Mouse (Mus musculus): ENCODE results near the gene Twnk. TPM values are rescaled to one million over a fixed set of nuclear protein-coding genes. Genes with fewer than 3 reads are reported as not detected.

The Twnk gene
- polyA plus RNA-seq, 1 experiment, result 13.5 TPM

DNA sequence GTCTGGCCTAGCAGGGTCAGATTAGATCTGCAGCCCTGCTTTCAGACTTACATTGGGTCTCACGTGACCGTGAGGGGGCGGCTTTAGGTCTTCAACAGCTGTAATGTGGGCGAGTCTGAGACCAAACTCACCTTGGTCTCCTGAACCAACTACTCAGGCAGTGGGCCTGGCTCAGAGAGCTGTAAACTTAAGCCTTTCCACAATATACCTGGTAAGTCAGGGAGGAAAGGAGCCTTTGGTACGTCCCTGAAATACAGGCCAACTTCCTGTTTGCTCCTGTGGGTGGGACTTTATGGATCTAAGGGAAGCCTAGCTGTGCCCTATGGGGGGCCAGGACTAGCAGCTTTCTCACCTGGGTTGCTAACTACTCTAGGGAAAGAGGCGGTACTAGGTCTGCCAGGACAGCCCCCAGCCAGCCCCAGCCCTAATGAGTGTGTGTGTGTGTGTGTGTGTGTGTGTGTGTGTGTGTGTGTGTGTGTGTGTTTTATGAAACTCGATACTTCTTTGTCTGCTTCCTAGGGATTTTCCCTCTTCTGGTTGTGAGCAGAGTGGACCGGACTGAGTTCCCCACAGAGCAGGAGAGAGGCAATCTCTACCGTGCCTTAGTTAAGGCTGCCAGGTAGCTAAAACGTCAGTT lies 9.0 kb downstream of the Twnk start, which contains the start of gene Lzts2:
TSS of gene Lzts2 (plus strand) at position 80 of the 637 bp plus-strand sequence.
- TF ChIP-seq CTCF (IDR thresholded peaks at IDR 0.05; ENCODE audit: control insufficient read depth, insufficient read depth, low read length) (no peak), POLR2A (IDR thresholded peaks at IDR 0.05; ENCODE audit: borderline replicate concordance, control insufficient read depth, low read depth, low read length) (no peak)
- 8% methylated on average over 10 of the region's 10 CpGs for WGBS
- Histone ChIP-seq H3K4me3 (replicated peaks; ENCODE audit: control insufficient read depth, low read depth, low read length) (peak within 1 kb of the TSS; percentile 61), H3K4me1 (ENCODE audit: control insufficient read depth, insufficient read depth, low read length) (peaks cover 2% of the 10 kb centered on the region), H3K27ac (ENCODE audit: control insufficient read depth, insufficient read depth, low read depth, low read length, poor library complexity) (no peak within 1 kb of the TSS)

GRCm38 (mm10) chr19:45014981-45015402 lies 9.5 kb downstream of the Twnk start:
- H3K4me3 ChIP-seq (replicated peaks; ENCODE audit: control insufficient read depth, low read depth, low read length), result peak overlapping the region; percentile 61
- H3K27ac ChIP-seq (ENCODE audit: control insufficient read depth, insufficient read depth, low read depth, low read length, poor library complexity), result no peak overlapping the region
- no peak for TF ChIP-seq CTCF (IDR thresholded peaks at IDR 0.05; ENCODE audit: control insufficient read depth, insufficient read depth, low read length)
- WGBS, result under 1% methylated on average over 25 of the region's 25 CpGs
- H3K4me1 ChIP-seq (ENCODE audit: control insufficient read depth, insufficient read depth, low read length), result peaks cover 2% of the 10 kb centered on the region

DNA sequence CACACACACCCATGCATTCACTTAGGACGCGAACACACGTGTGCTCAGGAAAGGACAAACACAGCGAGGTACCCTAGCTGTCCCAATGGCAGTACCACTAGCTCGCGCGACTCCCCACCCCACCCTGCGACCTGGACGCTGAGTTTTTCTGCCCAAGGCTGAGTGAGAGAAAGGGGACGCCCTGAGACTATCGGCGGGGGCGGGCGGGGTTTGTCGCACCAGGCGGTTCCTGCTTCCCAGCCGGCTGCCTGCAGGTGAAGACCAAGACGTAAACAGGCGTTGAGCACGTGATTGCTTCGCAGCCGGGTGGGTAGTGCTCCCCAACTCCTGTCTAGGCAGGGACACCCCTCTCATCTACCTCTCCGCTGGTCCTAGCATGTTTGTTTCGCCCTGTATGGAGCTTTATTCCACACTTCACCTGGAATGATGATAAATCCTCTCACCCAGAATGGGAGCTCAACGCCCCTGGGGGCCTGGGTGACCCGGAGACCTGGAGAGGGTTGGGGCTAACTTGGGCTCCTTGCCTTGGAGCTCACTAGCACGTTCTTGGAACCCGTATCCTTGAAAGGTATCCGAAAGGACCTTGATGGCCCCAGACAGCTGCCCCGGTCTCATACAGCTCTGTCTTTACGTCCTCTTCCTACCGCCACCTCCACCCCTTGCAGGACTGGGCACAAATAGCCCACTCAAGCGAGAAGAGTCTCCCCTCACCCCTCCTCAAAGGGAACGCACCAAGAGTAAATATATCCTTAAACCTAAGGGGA lies 10.2 kb downstream of the Twnk start:
- peaks cover 2% of the 10 kb centered on the region for H3K4me1 ChIP-seq (ENCODE audit: control insufficient read depth, insufficient read depth, low read length)
- peak overlapping the region; percentile 61 for H3K4me3 ChIP-seq (replicated peaks; ENCODE audit: control insufficient read depth, low read depth, low read length)
- peak overlapping the region; percentile 2 for H3K27ac ChIP-seq (ENCODE audit: control insufficient read depth, insufficient read depth, low read depth, low read length, poor library complexity)
- WGBS, result under 1% methylated on average over 34 of the region's 34 CpGs
- TF ChIP-seq POLR2A (IDR thresholded peaks at IDR 0.05; ENCODE audit: borderline replicate concordance, control insufficient read depth, low read depth, low read length), result no peak
- no peak for TF ChIP-seq CTCF (IDR thresholded peaks at IDR 0.05; ENCODE audit: control insufficient read depth, insufficient read depth, low read length)

GRCm38 (mm10) chr19:45016341-45017215 lies 11.1 kb downstream of the Twnk start:
- Histone ChIP-seq H3K4me3 (replicated peaks; ENCODE audit: control insufficient read depth, low read depth, low read length) (peak overlapping the region; percentile 12), H3K27ac (ENCODE audit: control insufficient read depth, insufficient read depth, low read depth, low read length, poor library complexity) (no peak overlapping the region), H3K4me1 (ENCODE audit: control insufficient read depth, insufficient read depth, low read length) (peaks cover 2% of the 10 kb centered on the region)
- WGBS, result under 1% methylated on average over 17 of the region's 18 CpGs
- no peak for TF ChIP-seq CTCF (IDR thresholded peaks at IDR 0.05; ENCODE audit: control insufficient read depth, insufficient read depth, low read length)
- TF ChIP-seq POLR2A (IDR thresholded peaks at IDR 0.05; ENCODE audit: borderline replicate concordance, control insufficient read depth, low read depth, low read length), result no peak

DNA sequence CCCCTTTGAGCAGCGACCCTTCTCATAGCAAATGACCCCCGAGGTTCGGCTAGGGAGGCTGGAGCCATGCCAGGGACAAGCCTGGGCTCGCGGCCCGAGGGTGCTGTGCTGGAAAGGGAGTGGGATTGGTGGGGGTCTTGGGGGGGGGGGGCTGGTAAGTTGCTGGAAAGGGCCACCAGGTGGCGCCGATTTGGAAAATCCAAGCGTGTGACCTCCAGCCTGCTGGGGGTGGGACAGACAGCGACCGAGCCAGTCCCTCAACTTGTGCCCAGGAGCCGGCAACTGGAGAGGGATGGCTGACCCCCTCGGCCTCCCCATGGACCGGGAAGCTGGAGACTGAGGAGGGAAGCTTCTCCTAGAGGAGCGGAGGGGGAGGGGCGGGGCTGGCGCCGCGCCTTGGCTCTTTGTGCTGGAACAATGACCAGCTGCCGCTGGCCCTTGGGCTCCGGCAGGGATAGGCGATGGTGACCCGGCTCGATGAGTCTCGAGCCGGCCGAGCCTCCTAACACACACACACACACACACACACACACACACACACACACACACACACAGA lies 11.8 kb downstream of the Twnk start:
- 0% methylated on average over 27 of the region's 27 CpGs for WGBS
- TF ChIP-seq POLR2A (IDR thresholded peaks at IDR 0.05; ENCODE audit: borderline replicate concordance, control insufficient read depth, low read depth, low read length), result no peak
- 0 out of 2 replicates have a peak, but pooled peaks have one; percentile 8 for TF ChIP-seq CTCF (IDR thresholded peaks at IDR 0.05; ENCODE audit: control insufficient read depth, insufficient read depth, low read length)

GRCm38 (mm10) chr19:45017909-45018308 lies 12.4 kb downstream of the Twnk start:
- WGBS, result 2% methylated on average over 48 of the region's 48 CpGs
- peaks cover 2% of the 10 kb centered on the region for H3K4me1 ChIP-seq (ENCODE audit: control insufficient read depth, insufficient read depth, low read length)
- peak overlapping the region; percentile 47 for H3K4me3 ChIP-seq (replicated peaks; ENCODE audit: control insufficient read depth, low read depth, low read length)
- H3K27ac ChIP-seq (ENCODE audit: control insufficient read depth, insufficient read depth, low read depth, low read length, poor library complexity), result no peak overlapping the region; the same call in 1 of the 2 replicates
- no peak for TF ChIP-seq POLR2A (IDR thresholded peaks at IDR 0.05; ENCODE audit: borderline replicate concordance, control insufficient read depth, low read depth, low read length)
- TF ChIP-seq CTCF (IDR thresholded peaks at IDR 0.05; ENCODE audit: control insufficient read depth, insufficient read depth, low read length), result no peak

More for the DNA sequence above, 11.8 kb downstream of the Twnk start:
- H3K4me3 ChIP-seq (replicated peaks; ENCODE audit: control insufficient read depth, low read depth, low read length), result peak overlapping the region; percentile 45
- H3K27ac ChIP-seq (ENCODE audit: control insufficient read depth, insufficient read depth, low read depth, low read length, poor library complexity), result peak overlapping the region; percentile 38; the same call in 1 of the 2 replicates
- peaks cover 2% of the 10 kb centered on the region for H3K4me1 ChIP-seq (ENCODE audit: control insufficient read depth, insufficient read depth, low read length)

DNA sequence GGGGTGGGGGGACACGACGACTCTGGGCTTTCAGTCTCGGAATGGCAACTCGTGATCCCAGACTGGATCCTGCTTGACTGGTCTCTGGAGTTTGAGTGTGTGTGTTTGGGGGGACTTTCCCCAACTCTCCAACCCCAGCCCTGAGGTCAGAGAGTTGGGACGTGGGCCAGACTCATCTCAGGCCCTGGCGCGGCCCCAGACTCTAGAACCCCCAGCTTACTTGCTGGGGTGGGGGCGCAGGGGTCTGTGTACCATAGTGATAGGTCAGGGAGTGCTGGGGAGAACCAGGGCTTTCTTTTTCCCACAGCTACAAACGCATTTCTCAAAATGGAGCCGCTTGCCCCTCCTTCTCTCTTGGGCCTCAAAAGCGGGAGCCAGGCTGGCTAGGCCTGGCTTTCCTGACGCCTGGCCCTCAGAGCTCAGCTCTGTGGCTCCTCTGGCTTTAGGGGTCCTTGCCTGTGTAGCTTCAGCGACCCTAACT lies 12.9 kb downstream of the Twnk start:
- Histone ChIP-seq H3K27ac (ENCODE audit: control insufficient read depth, insufficient read depth, low read depth, low read length, poor library complexity) (peak overlapping the region; percentile 41; the same call in 1 of the 2 replicates), H3K4me3 (replicated peaks; ENCODE audit: control insufficient read depth, low read depth, low read length) (peak overlapping the region; percentile 47), H3K4me1 (ENCODE audit: control insufficient read depth, insufficient read depth, low read length) (peaks cover 2% of the 10 kb centered on the region)
- TF ChIP-seq CTCF (IDR thresholded peaks at IDR 0.05; ENCODE audit: control insufficient read depth, insufficient read depth, low read length) (no peak), POLR2A (IDR thresholded peaks at IDR 0.05; ENCODE audit: borderline replicate concordance, control insufficient read depth, low read depth, low read length) (no peak)
- WGBS, result 10% methylated on average over 12 of the region's 13 CpGs

Data from bone marrow, adult 2 months (tissue).